Mouse (Mus musculus) cerebellum, adult 11-12 months (tissue): ENCODE measurements at regions not wholly inside any gene's neighbourhood (a gene's known extent, or its start where the extent isn't known, plus 50 kb on each side); places are given as distances from the start of the nearest gene placed in this dataset.

Source experiments
- DNase-seq: peaks from one replicate; pipeline ENCODE4 v3.0.0; 2022

DNA sequence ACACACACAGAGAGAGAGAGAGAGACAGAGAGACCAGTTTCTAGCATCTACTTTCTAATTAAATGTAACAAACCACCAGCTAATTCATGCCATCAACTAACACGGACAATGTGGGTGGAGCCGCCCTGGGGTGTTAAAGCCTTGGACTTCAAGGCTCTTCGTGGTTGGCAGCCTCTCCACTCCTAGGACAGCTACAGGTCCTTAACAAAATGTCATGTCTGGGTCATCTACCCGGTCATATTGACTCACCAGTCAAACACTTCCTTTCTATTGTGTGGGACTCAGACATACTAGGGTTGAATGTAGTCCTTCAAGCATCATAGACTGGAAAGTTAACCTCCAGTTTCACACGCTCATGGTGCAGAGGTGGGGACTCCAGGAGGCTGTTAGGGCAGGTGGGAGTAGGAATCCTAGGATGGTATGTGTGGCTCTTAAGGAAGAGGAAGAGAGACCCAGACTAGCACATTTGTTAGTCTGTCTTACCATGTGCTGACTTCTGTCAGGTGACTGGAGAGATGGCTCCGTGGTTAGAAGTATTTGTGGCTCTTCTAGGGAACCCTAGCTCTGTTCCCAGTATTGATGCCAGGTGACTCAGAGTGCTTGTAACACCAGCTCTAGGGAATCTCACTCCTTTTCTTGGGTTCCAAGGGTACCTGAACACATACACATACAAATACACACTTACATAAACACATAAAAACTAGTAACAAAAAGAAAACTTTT is 155.7 kb upstream of the Rreb1 start:
- DNase-seq, result no peak

DNA sequence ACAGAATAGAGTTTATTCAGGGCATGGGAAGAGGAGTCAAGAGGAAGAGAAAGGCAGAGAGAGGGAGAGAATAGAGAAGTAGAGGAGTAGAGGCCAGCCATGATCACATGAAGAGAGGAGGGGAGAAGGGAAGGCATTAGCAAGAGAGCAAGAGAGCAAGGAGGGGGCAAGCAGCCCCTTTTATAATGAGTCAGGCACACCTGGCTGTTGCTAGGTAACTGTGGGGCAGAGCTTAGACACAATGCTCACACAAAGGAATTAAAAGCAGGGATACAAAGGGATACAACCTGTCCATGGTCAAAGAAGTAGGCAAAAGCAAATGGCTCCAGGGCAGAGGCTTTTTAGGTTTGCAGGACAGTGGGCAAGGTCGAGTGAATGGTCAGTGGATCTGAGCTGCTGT is 153.5 kb upstream of the Rreb1 start:
- no peak for DNase-seq

DNA sequence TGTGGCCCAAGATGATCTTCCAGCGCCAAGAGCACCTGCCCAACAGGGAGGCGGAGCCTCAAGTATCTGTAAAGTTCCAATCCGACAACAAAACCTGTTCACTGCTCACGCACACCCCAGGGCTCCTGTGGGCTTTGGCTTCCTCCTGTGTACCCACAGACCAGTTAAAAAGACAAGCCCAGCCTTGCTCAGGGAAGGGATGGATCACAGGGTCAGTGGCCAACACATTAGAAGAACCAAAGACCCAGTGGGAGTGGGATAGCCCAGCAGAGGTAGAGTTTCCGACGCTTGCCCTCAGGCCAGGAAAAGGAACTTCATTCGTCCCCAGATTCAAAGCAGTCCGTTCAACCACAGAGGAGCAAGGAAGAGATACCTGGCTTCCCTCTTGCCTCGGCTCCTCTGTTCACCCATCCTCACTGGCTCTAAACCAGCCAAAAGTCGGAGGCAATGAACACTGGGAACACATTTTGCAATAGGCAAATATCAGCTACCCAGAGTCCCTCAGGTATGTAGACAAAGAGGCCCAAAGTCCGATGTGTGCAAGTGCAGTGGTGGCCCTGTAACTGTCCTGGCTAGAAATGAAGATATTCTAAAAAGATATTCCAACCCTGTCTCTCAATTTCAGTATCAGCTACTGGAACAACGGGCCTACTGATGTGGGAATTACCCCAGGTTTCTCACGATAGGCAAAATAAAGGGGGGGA is 152.5 kb upstream of the Rreb1 start:
- no peak for DNase-seq

DNA sequence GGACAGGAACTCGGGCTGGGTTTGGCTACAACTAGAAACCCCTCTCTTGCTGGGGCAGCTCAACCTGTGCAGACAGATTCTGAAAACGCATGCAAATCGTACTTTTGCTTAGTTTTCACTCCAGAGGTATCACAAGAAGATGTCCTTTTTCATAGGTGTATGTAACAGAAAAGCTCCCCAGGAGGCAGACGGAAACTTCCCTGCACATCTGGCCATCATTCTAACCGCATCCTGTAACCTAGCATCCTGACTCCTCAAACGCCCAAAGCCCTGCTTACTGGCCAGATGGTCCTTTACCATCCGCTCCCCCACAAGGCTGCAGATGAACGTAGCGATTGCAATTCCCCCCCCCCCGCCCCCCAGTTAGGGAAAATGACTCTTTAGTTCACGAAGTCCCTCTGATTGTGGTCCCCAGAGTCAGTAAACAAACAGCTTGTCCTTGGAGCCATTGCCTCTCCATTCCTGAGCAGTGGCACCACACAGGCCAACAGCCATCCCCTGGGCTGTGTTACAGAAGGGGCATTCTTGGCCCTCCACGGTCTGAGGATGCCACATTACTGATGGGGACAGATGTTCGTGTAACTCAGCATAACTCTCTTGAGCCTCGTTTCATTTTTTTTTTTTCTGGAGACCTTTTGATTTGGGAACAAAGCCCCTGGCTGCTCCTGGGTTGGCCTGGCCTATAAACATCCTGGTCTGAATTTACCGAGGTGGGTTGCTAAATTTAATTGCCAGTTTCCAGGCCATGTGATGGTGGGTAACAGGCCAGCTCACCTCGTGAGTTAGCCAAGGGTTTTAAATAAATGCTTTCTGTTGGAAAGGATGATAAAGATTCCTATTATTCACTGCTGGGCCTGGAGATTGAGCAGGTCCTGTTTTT is 149.6 kb upstream of the Rreb1 start:
- DNase-seq, result no peak

DNA sequence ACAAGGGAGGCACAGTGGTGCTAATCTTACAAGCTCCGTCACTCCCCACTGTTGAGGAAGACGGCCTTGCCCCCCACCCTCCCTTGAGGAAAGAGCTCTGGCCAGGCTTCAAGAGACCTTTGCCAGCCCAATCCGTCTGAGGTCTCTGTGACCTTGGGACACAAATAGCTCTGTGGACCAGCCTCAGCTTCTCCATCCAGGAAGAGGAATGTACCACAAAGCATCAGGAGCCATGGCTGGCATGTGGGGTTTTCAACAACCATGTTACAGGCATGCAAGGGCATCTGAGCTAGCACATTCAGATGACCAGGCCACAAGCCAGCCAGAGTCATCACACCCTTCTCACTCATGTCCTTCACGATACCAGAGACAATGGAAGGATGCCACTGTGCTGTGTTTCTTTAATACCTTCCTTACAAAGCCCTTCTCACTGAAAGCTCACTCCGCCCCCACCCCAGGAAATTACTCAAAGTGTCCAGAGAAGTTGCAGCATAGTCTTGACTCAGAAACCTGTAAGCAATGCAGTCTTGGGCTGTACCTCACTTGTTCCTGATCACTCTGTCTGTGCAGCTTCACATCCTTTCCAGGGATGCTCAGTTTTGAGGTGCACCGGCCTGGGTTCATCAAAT is 148.8 kb upstream of the Rreb1 start:
- no peak for DNase-seq

DNA sequence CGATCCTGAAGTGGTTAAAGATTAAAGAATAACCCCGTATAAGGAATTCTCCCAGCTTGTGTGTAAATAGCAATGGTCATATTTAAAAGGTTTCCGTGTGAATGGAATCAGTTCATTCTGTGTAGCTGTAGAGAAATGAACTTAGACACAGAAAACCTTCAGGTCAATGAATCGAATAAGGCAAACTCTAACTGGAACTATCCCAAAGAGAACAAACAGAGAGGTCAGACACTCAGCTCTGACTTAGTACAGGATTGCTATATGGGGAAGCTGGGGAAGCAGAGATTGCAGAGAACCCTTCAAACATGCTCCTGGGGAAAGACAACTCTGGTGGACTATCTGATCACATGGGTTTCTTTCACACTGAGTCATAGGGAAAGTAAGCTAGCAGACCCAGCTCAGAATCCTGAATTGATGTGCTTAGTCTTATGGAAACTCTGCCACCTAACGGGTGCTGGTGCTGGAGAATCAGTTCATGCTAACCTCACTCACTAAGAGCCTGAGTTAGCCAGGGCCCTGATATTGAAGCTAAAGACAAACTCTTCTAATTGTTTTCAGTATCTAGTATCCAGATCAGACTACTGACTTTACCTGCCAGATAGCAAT is 145.3 kb upstream of the Rreb1 start:
- DNase-seq, result no peak

DNA sequence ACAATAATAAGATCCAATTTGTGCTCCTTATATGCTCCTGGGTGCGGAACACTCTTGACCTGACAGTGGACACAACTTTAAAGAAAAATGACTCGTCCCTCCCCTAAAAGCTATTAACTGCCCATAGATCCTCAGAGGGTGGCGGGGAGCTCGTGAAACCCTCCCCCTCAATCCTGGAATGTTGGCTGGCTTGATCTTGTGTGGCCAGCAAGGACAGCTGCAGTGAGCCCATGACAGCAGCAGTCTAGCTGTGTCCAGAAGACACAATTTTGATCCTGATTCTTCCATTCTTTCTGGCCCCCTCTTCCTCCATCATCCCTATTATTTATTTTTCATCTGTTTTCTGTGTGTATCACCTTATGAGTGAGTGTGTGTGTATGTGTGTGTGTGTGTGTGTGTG is 141.8 kb upstream of the Rreb1 start:
- no peak for DNase-seq

DNA sequence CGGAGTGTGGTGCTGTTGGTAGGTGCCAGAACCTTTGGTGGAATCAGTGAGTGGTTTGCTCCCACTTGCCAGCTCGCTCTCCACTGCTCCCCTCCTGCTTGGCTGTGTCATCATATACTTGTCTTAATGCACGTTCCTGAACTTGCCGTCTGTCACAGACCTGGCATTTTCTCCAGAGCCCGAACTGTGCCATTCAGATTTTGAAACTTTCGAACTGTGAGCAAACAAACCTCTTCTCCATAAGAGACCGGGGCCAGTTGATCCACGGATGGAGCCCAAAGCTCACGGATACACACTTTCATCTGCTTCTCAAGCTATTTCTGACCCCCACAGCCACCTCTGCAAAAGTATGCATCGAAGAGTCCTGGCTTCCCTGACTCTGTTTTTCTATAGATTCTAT is 141.0 kb upstream of the Rreb1 start:
- no peak for DNase-seq

DNA sequence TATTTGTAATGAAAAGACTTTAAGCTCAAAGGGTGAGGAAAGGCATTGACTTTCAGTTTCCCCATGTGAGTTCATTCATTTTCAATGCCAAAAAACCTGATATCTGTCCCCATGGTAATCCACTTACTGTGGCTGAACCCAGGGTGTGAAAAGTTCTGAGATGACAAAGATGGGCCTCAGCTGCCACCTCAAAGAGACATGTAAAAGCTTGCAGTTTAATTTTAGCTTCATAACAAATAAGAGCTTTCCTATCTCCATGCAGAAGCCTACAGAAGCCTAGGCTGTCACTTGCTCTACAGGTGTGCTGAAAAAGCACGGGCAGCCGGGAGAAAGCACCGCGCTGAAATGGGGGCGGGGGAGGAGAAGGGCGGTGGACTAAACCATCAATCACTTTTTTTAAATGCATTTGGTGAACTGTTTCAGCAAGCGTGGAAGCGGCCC is 140.1 kb upstream of the Rreb1 start:
- no peak for DNase-seq

DNA sequence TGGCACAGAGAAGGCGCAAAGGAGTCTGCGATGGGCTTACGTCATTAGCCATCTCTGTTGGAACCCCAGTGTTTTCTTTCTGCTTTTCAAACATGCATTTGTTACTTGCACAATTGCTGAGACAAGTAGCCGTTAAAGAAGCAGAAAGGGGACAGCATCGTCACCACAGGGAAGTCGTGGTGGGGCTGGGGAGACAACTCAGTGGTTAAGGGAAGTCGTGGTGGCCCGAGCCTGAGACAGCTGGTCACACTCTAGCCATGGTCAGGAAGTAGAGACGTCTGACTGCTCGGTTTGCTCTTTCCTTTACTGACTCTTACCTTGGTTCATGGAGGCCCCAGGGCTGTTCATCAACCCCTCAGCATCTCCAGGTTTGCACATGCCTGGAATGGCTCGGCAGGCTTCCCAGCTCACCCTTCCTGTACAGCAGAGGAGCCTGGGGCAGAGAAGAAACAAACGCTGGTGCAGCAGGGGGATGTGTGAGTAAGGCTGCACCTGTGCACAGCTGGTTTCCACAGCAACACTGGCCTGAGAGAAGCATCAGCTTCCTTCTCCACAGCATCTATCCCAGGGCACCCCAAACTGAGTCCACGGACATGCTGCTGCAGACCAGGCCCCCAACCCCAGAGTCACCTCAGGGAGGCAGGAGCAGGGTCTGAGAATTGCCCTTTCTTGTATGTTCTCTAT is 135.6 kb upstream of the Rreb1 start:
- no peak for DNase-seq

DNA sequence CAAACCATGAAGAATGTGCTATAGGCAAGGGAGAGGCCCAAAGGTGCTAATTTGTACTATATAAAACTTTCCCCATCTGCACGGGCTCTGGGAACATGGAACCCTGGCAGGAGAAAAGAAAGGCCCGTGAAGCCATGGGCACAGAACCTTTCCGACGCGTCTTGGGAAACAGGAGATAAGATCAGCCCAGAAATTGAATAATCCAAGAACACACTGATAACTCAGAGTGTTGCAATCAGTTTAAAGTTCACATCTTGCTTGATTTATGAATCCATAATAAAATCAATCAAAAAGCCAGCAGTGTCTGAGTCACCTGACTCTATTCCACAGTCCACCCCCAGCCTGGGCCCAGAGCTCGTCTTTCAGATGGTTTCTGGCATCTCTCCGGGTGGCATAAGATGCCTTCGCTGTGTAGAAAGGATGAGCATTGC is 133.4 kb upstream of the Rreb1 start:
- no peak for DNase-seq

DNA sequence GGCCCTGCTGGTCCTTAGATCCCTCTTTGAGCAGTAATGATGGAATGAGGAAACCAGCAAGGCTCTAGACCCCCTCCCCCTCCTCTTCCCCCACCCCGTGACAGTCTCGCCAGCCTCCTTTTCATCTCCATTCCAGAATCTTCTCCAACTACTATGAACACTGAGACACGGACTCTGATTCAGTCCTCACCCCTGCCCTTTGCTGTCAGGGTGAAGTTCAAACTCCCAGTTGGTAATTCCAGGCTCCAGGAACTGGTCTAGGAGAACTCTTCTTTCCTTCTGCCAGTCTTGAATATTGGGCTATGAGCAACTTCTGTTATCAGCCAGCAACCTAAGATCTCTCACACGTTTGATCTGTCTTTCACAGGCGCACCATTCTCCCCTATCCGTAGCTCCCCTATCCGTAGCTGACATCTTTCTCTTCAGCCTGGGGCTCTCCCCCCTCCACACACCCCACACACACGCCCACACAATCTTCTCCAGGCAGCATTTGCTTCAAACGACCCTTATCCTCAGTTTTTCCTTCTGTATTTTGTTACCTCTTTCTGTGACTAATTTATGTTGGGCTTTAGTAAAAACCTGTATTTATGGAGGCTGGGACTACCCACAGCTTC is 128.6 kb upstream of the Rreb1 start:
- no peak for DNase-seq

DNA sequence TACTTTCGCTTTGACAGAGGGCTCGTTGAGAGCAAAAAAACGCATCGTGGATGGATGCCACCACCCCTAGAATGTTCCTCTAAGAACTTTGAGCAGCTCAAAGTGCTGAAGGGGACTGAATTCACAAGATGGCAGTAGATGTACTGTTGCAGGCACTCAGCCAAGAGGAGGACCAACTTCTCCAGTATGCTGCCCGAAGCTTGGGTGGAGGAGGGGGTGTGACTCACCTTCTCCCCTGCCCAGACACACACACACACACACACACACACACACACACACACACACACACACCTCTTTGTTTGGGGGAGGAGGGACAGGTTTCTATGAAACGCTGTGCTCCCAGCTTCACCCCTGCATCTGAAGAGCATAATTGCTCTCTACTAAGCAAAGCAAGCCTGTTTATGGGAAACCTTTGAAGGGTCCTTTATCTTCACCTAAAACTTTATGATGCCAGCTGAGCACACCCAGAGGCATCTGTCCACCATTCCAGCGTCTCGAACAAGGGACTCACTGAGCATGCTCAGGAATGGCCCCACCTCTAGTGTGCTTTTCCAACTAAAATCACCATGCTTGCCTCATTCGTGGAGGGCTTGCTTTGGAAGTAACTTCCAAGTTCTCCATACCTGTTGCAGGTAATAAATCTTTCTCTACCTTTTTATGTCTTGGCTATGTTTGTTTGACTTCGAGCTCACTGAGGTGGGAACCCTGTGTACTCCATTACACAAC is 126.8 kb upstream of the Rreb1 start:
- DNase-seq, result no peak

DNA sequence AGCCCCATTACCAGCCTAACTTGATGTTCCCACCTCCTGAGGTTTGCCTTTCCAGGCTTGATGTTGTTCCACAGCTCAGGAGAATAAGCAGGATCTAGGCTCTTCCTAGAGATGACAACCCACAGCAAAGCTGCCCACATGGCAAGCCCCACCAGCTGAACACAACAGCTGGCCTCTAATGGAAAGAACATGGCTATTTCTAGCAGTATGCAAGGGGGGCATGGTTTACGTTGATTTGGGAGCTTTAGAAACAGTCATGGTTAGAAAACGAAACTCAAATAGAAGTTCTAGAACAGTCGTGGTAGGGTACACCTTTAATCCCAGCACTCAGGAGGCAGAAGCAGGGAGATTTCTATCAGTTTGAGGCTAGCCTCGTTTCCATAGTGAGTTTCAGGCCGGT is 123.5 kb upstream of the Rreb1 start:
- no peak for DNase-seq

DNA sequence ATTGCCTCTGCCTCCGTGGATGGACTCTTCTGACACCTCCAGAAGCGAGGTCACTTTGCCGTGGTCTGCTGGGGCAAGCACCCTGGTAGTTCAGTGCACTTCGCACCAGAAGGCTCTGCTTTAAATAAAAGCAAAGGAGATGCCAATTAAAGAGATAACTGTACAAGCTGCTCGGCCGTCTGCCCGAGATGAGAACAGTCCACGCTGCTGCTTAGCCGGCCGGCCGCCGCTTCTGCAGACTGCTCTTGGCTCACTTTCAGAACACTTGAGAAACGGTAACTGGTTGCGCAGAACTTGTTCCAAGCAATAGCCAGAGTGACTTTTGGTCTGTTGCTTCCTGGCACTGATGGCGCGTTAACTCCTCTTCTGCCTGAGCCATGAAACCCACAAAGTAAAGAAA is 121.0 kb upstream of the Rreb1 start:
- peak; percentile 9 for DNase-seq

DNA sequence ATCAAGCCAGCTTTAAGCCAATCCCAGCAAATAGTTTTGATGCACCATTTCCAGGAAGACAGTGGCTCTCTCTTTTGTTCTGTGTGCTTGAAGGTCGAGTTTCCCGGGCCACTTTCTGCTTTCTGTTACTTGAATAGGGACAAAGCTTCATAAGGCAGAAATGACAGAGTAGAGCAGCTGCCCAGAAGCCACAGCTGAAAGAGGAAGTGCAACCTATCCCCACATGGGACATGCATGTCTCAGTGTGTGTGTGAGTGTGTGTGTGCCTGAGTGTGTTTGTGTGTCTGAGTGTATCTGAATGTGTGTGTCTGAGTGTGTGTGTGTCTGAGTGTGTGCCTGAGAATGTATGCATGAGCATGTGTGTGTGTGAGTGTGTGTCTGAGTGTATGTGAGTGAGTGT is 120.2 kb upstream of the Rreb1 start:
- no peak for DNase-seq

DNA sequence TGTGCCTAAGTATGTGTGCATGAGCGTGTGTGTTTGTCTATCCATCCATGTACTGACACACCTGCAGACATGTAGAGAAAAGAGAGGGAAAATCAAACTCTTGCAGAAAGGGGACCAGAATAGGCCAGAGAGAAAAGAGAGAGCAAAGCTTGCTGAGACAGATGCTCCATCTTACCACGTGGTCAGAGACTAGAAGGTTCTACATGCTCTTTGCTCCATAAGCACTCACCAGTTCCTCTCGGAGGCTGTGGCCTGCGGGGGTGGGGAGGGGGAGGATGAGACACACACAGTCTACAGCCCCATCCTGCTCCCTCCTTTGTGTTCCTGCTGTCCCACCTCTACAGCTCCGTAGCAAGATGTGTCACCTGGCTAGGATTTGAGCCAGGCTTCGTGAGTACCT is 119.7 kb upstream of the Rreb1 start:
- no peak for DNase-seq

DNA sequence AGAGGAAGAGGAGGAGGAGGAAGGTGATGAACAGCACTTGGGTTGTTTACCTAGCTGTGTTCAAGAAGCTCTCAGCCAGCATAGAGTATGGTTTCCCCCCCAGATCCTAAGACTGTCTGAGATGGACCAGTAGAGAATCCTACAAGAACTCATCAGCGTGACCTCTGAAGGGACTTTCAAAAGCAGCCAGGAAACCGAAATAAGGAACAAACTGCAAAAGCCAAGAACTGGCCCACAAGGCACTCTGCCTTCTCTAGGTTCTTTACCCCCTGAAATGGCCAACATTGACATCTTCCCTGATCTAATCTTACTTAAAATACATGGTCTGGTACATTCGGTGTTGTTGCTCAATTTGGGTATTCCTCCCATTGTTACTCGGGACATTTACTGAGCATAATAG is 118.1 kb upstream of the Rreb1 start:
- no peak for DNase-seq

DNA sequence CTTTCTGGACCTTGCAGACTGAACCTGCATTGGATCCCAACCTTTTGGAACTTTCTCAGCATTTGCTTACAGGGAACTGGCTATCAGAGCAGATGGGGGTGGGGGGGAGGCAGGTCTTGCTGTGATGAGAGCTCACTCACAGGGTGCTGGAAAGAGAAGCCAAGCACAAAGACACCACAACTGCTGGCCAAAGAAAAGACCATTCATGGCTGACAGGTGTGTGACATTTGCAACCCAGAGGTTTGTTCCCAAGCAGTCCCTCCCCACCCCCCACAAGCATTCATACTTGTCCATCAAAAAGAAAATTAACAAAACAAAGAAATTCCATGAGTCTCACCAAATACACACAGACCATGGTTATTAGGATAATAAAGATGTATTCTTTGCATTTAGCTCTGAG is 117.5 kb upstream of the Rreb1 start:
- no peak for DNase-seq

DNA sequence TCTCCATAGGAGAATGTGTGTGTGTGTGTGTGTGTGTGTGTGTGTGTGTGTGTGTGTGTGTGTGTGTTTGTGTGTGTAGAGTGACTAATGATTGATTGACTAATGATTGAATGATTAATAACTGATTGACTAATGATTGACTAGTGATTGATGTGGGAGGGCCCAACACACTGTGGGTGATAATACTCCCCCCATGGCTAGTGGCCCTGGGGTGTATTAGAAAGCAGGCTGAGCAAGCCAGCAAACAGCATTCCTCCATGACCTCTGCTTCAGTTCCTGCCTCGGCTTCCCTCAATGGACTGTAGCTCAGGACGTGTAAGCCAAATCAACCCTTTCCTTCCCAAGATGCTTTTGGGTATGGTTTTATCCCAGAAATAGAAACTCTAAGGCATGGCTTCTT is 114.1 kb upstream of the Rreb1 start:
- DNase-seq, result no peak
